Mouse (Mus musculus): Measurements from ENCODE around the gene Skap1.

Skap1 gene

GRCm38 (mm10) chr11:96560229-96560628 lies 95.8 kb downstream of the Skap1 start:
- no peak for DNase-seq (ENCODE audit: low spot score in 2 of 2)

- DNase-seq (ENCODE audit: low spot score in 2 of 2): no peak
Measured at GRCm38 (mm10) chr11:96564088-96564487, 99.7 kb downstream of the Skap1 start.

- DNase-seq (ENCODE audit: low spot score in 2 of 2): no peak
Measured at GRCm38 (mm10) chr11:96572515-96572914, 108.1 kb downstream of the Skap1 start.

DNA sequence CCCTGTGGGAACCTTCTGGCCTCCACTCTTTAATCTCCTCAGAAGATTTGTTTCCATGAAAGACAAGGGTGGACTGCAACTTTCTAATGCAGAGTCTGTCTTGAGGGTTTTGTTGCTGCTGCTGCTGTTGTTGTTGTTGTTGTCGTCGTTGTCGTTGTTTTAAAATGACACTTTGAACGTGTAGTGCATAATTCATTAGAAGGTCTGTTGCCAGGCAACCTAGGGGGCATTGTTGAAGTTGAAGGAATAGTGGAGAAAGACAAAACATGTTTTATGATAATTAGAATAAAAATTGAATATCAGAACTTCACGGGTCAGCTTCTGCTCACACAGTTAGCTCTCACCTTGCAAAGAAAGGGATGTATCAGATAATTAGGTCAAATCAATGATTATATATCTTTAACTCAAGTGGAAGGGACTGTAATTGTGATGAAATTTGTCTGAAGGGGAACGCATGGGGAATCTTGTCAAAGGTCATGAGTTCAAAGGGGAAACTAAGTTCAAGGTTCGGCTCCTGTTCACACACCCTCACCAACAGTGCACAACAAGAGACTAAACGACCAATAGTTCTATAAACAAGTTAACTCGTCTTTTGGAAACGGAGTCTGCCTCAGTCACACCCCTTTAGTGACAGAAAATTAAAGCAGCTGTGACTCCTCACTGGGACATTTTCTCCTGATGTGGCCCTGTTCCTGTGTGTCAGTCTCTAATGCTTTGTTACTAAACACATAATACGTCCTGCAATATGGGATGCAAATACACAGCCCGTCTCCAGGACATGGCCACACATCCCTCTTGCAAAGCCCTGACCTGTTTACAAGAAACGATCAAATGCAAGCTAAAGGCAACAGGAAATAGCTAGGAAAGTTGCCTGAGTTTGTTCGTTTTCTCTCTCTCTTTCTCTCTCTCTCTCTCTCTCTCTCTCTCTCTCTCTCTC lies 112.4 kb downstream of the Skap1 start:
- DNase-seq (ENCODE audit: low spot score in 2 of 2): no peak

DNA sequence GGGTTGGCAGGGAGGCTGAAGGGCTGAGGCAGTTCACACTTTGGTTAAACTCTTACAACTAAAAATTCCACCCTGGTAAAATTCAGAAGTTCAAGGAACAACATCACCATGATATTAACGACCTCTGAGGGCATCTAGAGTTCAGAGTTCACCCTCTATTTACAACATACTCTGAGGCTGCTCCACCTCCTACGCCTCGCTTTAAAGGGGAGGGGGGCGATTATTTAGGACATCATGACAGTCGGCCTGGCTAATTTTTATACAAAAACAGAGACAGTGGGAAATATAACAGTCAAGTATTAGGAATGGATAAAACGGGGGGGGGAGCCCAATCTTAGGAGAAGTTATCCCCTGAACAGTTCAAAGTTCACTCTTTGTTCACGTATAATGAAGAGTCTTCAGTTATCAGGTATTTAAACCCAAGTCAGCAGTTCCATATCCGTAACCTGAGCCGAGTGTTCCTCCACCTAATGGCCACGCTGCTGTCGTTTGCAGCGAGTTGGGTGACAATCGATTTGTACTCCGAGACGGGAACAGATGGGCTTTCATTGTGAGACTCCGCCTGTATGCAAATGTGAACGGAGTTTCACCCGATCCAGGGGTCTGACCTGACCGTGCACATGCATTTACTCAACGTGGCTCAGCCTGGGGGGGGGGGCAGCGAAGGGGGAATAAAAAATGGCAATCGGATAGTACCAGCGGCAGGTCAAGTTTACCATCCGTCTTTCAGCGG lies 114.3 kb downstream of the Skap1 start:
- DNase-seq (ENCODE audit: low spot score in 2 of 2): no peak

- DNase-seq (ENCODE audit: low spot score in 2 of 2): no peak
Measured at GRCm38 (mm10) chr11:96581604-96582384, 117.4 kb downstream of the Skap1 start.

DNA sequence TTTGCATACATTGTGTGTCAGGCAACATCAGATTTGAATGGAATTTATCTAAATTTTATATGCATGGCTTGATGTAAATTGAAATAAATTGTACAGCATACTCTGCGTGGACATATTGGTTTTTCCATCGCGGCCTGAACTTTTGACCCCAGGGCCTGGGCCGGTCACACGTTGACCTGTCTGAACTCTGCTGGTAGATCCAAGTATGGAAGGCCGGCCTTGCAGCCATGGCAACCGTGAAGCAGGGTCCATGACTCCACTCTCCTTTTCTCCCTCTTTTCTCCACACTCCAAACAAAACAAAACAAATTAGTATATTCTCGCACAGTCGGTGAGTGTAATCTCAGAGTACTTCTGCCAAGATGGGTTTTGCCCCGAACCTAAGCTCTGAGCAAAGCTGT lies 118.2 kb downstream of the Skap1 start:
- DNase-seq (ENCODE audit: low spot score in 2 of 2): no peak

GRCm38 (mm10) chr11:96589828-96590227 lies 125.4 kb downstream of the Skap1 start:
- DNase-seq (ENCODE audit: low spot score in 2 of 2): no peak

DNA sequence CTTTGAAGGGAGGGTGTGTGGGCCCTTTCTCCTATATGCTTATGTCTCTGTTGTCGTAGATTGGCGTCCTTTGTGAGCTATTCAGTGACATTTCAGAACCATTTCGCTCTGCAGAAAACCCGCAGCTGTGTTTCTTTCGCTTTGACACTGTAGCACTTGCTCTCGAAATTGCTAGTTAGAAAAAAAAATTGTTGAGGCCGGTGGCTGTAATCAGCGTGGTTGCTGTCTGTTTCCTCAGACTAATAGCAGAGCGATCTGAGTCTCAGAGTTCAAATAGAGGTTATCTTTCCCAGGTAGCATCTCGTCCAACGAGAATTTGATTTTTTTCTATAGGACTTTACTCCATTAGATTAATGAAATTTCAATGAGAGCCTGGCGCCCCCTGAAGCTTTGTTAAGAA lies 131.5 kb downstream of the Skap1 start:
- DNase-seq (ENCODE audit: low spot score in 2 of 2): peak in 1 of 2 experiments; percentile 3

- DNase-seq (ENCODE audit: low spot score in 2 of 2): no peak
Measured at GRCm38 (mm10) chr11:96596301-96596700, 131.9 kb downstream of the Skap1 start.

DNA sequence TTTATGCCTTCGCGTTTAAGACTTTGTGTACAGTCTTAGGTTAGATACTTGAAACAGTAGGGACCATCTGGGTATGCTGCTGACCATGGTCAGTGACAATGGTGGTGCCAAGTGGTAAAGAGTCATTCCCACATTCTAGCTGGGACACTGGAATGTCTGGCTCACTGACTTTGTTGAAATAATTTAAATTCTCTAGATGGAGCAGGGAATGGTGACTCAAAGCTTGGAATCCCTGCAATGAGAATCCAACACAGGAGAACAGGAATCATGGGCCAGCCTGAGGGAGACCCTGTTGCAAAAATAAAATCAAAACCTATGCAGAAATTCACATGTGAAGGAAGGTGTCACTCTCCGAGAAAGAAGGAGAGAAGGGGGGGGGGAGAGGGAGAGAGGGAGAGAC lies 138.4 kb downstream of the Skap1 start:
- DNase-seq (ENCODE audit: low spot score in 2 of 2): no peak

DNA sequence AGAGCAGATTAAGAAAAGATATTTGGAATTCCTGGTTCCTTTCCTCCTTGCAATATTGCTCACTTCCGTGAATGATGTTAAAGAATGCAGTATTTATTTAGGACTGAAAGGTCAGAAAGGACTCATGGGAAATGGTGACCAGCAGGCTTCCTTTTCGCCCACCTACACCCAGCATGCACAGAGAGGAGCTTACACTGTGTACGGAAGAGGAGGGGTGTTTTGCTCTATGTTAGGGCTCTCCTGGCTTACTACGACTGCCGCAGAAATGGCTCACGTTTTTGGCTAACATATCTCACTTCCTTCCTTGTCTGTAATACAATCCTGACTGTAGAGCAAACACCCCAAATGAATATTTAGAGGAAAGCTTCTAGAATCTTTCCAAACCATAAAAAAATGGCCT lies 139.9 kb downstream of the Skap1 start:
- DNase-seq (ENCODE audit: low spot score in 2 of 2): no peak

- peak in 1 of 2 experiments; percentile 27 for DNase-seq (ENCODE audit: low spot score in 2 of 2)
Measured at GRCm38 (mm10) chr11:96604751-96605450, 140.5 kb downstream of the Skap1 start.

- DNase-seq (ENCODE audit: low spot score in 2 of 2): no peak
Measured at GRCm38 (mm10) chr11:96605516-96605915, 141.1 kb downstream of the Skap1 start.

GRCm38 (mm10) chr11:96612596-96612995 lies 148.2 kb downstream of the Skap1 start:
- DNase-seq (ENCODE audit: low spot score in 2 of 2): no peak

GRCm38 (mm10) chr11:96616792-96617191 lies 152.4 kb downstream of the Skap1 start:
- DNase-seq (ENCODE audit: low spot score in 2 of 2): no peak

- no peak for DNase-seq (ENCODE audit: low spot score in 2 of 2)
Measured at GRCm38 (mm10) chr11:96618789-96619445, 154.5 kb downstream of the Skap1 start.

DNA sequence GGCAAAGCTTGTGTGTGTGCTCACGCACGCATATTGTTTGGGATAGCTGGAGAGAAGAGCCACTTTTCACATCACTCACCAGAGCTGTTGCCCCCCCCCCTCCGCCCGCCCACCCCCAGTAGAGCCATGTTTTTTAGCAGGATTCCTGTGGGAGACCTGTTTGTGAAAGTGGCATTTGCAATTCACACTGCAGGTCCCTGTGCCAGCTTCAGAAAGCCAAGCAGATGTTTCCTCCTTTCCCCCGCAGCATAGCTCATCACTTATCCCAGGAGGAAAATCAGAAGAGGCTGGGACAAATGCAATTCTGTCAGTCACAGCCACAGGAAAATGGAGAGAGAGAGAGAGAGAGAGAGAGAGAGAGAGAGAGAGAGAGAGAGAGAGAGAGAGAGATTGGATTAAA lies 155.2 kb downstream of the Skap1 start:
- DNase-seq (ENCODE audit: low spot score in 2 of 2): peak; percentile 32 to 41

DNA sequence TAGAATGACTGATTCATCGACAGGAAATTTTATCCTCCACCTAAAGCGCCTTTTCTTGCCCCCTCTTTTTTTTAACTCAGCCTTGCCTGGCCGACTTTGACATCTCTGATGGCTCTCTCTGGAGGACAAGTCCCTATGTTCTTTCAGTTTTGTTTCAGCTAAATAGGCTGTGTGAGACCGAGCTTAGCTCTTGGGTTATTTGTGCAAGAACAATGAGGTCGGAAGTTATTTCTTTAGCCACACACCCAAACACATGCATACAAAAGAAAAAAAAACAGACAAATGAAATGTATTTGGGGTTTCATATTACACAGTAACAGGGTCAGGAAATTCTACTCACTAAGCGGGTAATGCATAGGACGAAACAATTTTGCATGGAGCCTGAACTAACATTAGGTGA lies 155.6 kb downstream of the Skap1 start:
- DNase-seq (ENCODE audit: low spot score in 2 of 2): no peak

GRCm38 (mm10) chr11:96620660-96621059 lies 156.3 kb downstream of the Skap1 start:
- DNase-seq (ENCODE audit: low spot score in 2 of 2): no peak

DNA sequence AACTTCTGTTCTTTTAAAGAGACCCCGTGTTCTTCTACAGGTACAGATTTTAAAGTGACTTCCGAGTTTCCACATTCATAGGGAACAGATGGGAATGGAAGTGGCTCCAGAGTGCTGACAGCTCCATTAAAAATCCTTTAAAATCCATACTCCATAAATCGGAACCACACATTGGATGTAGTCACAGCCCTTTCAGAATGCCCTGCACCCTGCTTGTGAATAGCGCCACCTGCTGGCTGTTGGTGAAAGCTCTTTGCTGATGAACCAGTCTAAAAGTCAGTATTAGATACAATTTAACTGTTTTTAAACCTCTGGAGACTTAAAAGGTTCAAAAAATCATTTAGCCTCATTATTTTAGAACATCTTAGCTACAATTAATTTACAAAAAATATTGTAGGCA lies 156.8 kb downstream of the Skap1 start:
- peak; percentile 68 to 70 for DNase-seq (ENCODE audit: low spot score in 2 of 2)
